Mouse (Mus musculus): ENCODE data around the gene Syt7.

GRCm38 (mm10) chr19:10500581-10500980 lies 111.7 kb downstream of the Syt7 start:
- no peak for TF ChIP-seq CTCF (IDR thresholded peaks at IDR 0.05; ENCODE audit: insufficient read depth, low read length)
- TF ChIP-seq POLR2A (IDR thresholded peaks at IDR 0.05; ENCODE audit: borderline replicate concordance, extremely low read depth, low read depth, low read length): no peak
